Mouse (Mus musculus) kidney, adult 9 months (tissue): ENCODE results near the gene Bak1.

Experiments used
- DNase-seq: peaks from one replicate; pipeline ENCODE4 v3.0.0; 2022

Bak1 gene

DNA sequence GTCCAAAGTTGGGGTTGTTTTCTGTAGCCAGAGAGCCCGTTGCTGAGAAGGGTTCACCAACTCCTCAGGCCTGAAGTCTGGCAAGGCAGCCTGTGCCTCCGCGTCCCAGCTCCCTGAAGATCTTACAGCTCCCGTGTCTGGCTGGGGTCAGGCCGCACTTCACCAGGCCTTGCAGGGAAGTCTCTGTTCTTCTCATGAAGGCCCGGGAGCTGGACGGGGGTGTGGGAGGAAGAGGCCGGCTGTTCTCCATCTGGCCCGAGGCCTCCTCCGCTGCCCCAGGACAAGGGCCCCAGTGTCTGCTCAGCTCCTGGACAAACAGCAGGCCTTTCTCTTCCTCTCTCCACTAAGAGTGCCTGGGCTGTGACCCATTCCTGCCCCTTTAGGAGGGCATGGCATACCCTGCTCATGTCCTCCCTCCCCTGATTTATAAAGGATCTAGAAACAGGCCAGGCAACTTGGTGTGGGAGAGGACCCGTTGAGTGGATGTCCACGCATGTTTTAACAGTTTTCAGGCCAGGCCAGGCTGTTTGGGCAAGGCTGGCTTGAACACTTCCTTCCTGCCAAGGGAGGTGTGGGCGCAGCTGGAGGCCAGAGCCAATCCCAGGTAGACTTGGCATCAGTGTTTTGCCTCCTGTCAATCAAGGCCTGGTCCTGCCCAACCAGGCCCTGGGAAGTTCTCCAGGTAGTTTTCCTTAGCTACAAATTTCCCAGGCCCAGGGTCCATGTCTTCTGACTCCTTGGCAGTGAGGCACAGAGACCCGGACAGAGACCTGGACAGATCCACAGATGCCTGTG, 19.8 kb upstream of the Bak1 start:
- DNase-seq: no peak

GRCm38 (mm10) chr17:27047762-27048444, 19.1 kb upstream of the Bak1 start:
- no peak for DNase-seq

- no peak for DNase-seq
Observed at GRCm38 (mm10) chr17:27045164-27045563, 16.4 kb upstream of the Bak1 start.

GRCm38 (mm10) chr17:27042840-27043239, 14.0 kb upstream of the Bak1 start:
- peak; percentile 33 for DNase-seq

GRCm38 (mm10) chr17:27041787-27042055, 12.9 kb upstream of the Bak1 start:
- DNase-seq: no peak

GRCm38 (mm10) chr17:27041046-27041786, 12.4 kb upstream of the Bak1 start:
- DNase-seq: no peak

GRCm38 (mm10) chr17:27040304-27041045, 11.7 kb upstream of the Bak1 start:
- DNase-seq: peak; percentile 75

DNA sequence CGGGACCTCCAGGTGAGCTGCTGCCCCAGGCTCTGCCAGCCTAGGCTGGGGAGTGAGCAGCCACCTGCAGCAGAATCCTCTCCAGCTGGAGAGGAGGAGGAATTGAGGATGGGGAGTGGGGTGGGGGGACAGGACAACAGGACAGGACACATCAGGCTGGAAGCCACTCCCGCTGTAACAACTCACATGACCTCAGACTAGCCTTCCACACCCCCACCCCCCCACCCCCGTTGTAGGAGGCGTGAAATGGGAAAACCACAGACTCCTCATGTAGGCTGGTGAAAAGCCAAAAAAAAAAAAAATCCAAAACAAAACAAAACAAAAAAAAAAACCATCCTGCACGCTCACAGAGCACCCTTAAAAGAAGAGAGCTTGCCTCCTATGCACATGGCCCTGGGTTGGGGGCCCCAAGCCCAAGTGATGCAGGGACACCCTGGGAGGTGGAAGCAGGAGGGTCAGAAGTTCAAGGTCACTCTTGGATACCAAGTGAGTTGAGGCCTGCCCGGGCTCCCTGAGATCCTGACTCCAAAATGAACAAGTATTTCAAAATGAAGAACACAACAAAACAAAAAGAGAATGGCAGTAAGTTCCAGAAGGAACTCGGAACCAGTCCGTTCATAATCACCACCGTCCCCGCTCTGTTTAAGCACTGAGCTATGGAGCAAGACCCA, 10.8 kb upstream of the Bak1 start:
- DNase-seq: no peak

DNA sequence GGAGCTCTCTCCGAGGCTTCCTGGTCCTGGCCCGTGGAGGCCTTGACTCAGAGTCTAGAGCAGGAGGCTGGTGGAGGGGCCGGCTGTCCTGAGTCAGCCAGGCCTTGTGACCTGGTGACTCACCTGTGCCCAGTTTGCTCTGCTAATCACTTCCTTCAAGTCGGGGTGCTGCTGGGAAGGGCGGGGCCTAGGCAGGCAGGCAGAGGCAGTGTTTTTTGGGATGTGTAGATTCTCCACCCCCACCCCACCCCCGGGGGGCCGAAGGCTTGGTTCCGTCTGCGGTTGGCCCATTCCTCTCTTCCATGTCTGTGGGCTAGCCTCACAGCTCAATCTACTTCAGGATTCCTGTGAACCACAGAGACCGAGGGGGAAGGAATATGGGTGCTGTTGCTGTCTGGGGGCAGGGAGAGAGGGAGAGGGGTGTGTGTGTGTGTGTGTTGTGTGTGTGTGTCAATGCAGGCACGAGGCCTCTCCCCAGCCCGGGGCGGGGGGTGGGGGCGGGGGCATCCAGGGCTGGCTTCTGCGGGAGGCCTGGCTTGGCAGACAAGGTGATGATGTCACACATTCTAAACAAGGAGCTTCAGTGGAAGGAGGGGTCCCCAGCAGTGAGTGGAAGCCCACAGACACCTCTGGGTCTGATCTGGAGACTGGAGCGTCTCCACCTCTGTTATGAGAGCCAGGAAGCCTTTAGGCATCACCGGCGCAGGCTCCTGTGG, 9.7 kb upstream of the Bak1 start:
- DNase-seq: no peak

GRCm38 (mm10) chr17:27036465-27036864, 7.7 kb upstream of the Bak1 start:
- no peak for DNase-seq

- DNase-seq: peak; percentile 80
Observed at GRCm38 (mm10) chr17:27032869-27033268, 4.1 kb upstream of the Bak1 start.

- DNase-seq: no peak
Observed at GRCm38 (mm10) chr17:27032328-27032727, 3.5 kb upstream of the Bak1 start.

DNA sequence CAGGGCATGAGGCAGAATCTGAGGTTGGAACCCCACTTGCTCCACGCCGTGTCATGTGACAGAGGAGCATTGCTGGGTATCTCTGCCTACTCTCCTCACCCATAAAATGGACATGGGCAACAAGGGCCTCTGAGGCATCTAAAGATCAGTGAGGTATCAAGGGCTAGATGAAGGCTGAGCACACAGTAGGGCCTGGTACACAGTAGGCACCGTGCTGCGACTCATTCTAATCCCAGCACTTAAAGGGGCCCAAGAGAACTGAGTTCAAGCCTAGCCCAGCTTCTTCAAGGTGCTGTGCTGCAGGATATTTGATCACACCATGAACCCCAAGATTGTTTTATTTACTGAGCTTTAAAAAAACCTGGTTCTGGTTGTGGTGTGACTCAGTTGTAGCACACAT, 2.1 kb upstream of the Bak1 start:
- DNase-seq: no peak

GRCm38 (mm10) chr17:27029431-27029830, 622 bp upstream of the Bak1 start:
- no peak for DNase-seq

- peak; percentile 94 for DNase-seq
Observed at GRCm38 (mm10) chr17:27028284-27028795, 469 bp downstream of the Bak1 start.

DNA sequence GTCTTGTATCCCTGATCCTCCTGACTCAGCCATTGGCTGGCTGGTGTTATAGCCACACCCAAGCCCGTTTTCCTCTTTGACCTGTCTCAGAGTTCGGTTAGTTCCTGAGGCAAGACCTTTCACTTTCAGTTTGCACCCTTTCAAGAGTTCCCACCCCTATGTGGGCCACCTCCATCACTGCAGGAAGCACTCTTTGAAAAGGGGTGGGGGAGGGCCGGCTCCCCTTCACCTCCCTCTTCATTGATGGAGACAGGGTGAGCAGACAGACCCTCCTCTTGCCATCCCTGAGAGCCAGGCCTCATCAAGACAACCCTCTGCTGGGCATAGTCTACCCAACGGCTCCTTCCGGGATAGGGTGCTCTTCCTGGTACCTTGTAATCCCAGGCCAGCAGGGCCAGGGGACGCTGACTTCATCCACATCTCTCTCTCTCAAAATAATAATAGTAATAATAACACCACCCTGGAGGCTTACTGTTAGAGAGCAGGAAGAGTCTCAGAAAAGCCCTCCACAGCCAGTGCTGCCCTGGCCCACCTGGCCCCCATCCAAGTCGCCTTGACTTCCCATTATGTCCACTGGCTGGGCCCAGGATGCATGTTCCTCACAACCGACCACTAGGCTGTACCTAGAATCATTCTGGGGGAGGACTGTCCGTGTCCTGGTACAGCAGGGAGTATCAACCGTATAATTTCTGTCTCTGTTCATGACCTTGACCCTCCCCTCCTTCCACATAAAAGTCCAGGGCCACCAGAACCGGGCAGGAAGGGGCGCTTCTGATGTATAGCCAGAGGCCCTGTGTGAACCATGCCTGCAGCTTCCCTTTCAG, 1.1 kb downstream of the Bak1 start:
- DNase-seq: peak; percentile 61

DNA sequence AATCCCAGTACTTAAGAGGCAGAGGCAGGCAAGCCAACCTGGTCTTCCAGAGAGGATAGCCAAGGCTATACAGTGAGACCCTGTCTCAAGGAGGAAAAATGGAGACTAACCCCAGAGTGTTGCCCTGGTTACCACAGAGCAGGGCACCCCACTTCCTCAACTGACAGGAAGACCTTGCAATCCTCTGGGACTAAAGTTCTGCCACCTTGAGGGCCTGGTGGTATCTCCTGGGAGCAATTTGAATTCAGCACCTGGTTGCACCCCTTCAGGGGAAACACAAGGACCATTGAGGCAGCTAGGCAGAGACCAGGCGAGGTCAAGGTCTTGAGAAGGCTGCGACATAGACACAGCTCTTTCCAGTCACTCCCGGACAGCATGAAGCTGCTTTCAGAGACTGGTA, 2.9 kb downstream of the Bak1 start:
- no peak for DNase-seq

DNA sequence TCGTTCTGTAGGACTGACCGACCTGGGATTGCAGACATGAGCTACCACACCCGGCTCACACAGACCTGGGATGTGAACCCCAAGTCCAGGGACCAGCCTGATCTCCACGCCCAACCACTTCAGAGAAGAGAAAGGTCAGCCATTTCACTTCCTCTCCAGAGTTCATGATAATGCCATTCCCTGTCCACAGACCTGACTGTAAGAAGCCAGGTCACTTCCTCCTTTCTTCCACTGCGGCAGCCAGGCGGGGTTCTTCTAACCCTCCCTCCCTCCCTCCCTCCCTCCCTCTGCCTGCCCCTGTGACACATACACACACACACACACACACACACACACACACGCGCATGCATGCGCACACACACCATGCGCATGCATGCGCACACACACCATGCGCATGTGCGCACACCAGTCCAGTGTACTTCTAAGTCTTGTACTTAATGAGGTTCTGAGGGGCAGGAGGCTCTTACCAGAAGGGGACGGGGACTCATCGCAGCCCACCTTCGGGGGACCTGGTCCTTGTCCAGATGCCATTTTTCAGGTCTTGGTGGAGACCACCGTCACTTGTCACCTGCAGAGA, 3.4 kb downstream of the Bak1 start:
- DNase-seq: no peak

DNA sequence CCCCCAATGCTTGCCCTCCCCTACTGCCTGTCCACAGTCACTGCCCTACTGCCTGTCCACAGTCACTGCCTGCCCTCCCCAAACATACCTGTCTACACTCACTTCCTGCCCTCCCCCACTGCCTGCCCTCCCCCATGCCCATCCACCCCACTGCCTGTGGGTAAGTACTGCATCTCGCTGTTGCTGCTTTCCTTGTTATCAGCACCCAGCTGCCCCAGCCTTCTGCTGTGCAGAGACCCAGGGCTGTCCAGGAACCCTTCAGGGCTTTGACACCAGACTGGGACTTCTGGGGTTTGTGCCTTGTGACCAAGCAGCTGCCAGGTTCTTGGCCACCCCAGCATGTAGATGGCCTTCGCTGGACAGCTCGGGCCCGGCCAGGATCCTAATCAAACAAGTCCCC, 5.5 kb downstream of the Bak1 start:
- no peak for DNase-seq

DNA sequence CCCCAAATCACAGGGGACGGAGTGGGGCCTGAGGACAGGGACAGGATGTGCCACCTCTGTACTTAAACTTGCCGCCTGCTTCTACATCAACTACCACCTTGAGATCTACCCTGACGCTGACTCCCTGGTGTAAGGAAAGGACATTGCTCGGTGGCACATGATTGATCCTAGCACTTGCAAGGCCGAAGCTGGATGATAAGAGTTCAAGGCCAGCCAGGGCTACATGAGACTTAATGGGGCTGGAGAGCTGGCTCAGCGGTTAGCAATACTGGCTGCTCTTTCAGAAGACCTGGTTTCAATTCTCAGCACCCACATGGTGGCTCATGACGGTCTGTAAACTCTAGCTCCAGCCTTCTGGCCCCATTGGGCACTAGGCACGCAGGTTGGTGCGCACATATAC, 7.1 kb downstream of the Bak1 start:
- no peak for DNase-seq

DNA sequence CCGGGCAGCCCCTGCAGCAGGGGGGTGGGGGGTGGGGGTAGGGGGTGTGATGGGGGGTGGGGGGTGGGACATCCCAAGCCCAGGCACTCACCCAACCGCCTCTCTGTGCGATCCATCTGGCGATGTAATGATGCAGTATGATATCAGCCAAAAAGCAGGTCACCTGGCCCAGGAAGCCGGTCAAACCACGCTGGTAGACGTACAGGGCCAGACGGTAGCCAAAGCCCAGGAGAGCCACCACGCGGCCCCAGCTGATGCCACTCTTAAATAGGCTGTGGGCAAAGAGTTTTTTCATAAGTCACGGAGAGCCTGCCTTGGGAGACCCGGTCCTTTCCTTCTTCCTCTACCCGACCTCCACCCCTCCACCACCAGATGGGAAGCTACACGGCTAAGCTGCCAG, 7.7 kb downstream of the Bak1 start:
- no peak for DNase-seq
